Mouse (Mus musculus): ENCODE measurements around the gene Arid2. TPM values are rescaled to one million over a fixed set of nuclear protein-coding genes. Genes with fewer than 3 reads are reported as not detected.

Gene Arid2
- total and polyA plus RNA-seq, 3 experiments: 11.9 to 14.1 (median 13.3) TPM

- H3K4me2 ChIP-seq (ENCODE audit: insufficient read depth, low read depth, poor library complexity, severe bottlenecking): no peak overlapping the region
- dilution Hi-C loops (cut with MboI; ENCODE audit: extremely low pct_ligation_motif_present, extremely low pct_unique_long_range_greater_than_20kb, low sequenced_read_pairs) (no loop called here), in situ Hi-C loops (cut with MboI; ENCODE audit: low pct_ligation_motif_present, low pct_unique_long_range_greater_than_20kb, low sequenced_read_pairs) (no loop called here)
- H3K9ac ChIP-seq (ENCODE audit: insufficient read depth, low read depth): no peak overlapping the region
- H3K4me3 ChIP-seq (replicated peaks in 1 of 3; ENCODE audit: low read depth in 2 of 3, low read length in 2 of 3, poor library complexity in 1 of 3): no peak overlapping the region
- TF ChIP-seq POLR2AphosphoS2 (IDR thresholded peaks at IDR 0.05; ENCODE audit: low read depth, low read length): no peak
- no peak for TF ChIP-seq ETS1 (conservative IDR thresholded peaks at IDR 0.05; ENCODE audit: low read depth, low read length)
- TF ChIP-seq ZNF384 (IDR thresholded peaks at IDR 0.05; ENCODE audit: low read depth, low read length): no peak
- TF ChIP-seq HCFC1 (IDR thresholded peaks at IDR 0.05; ENCODE audit: low read depth, low read length): no peak
- TF ChIP-seq POLR2A (IDR thresholded peaks at IDR 0.05; ENCODE audit: low read depth, low read length): no peak
- TF ChIP-seq BHLHE40 (IDR thresholded peaks at IDR 0.05; ENCODE audit: low read depth, low read length): no peak
- TF ChIP-seq ELF1 (IDR thresholded peaks at IDR 0.05; ENCODE audit: low read depth, low read length): no peak
- no peak for TF ChIP-seq RCOR1 (conservative IDR thresholded peaks at IDR 0.05; ENCODE audit: low read depth, low read length)
- TF ChIP-seq IRF4 (IDR thresholded peaks at IDR 0.05; ENCODE audit: low read depth, low read length): no peak
- TF ChIP-seq PAX5 (IDR thresholded peaks at IDR 0.05; ENCODE audit: low read length): no peak
- TF ChIP-seq NRF1 (IDR thresholded peaks at IDR 0.05; ENCODE audit: low read depth, low read length): no peak
- TF ChIP-seq CHD2 (IDR thresholded peaks at IDR 0.05; ENCODE audit: low read length): no peak
- H3K79me2 ChIP-seq (replicated peaks; ENCODE audit: control insufficient read depth, extremely low read depth, insufficient read depth, poor library complexity, severe bottlenecking): no peaks in the 10 kb centered on the region
- DNase-seq (ENCODE audit: extremely low read depth): no peak
- no peak overlapping the region for H3K27ac ChIP-seq (ENCODE audit: insufficient read depth, low read depth)
- H3K4me1 ChIP-seq (ENCODE audit: control insufficient read depth in 1 of 2, insufficient read depth in 2 of 2): peaks cover 0 to 9% of the 10 kb centered on the region in 2 experiments; a peak in 1 of 4 replicates
- peaks cover 33 to 79% of the 10 kb centered on the region in 2 experiments for H3K36me3 ChIP-seq (replicated peaks in 1 of 2; ENCODE audit: control insufficient read depth in 1 of 2, insufficient read depth in 1 of 2, low read length in 1 of 2)
- H3K9me3 ChIP-seq (replicated peaks; ENCODE audit: low read length): no peaks in the 10 kb centered on the region
- H3K27me3 ChIP-seq (replicated peaks): no peaks in the 10 kb centered on the region
These were observed 121.4 kb downstream of the Arid2 start for GRCm38 (mm10) chr15:96408717-96409121.

GRCm38 (mm10) chr15:96418161-96418560 lies 130.8 kb downstream of the Arid2 start:
- TF ChIP-seq ZC3H11A (IDR thresholded peaks at IDR 0.05; ENCODE audit: low read depth, low read length) (no peak), SIN3A (IDR thresholded peaks at IDR 0.05; ENCODE audit: low read length) (no peak), E2F4 (IDR thresholded peaks at IDR 0.05; ENCODE audit: insufficient replicate concordance, low read depth, low read length) (no peak), POLR2AphosphoS2 (IDR thresholded peaks at IDR 0.05; ENCODE audit: low read depth, low read length) (no peak), KAT2A (IDR thresholded peaks at IDR 0.05; ENCODE audit: insufficient replicate concordance, low read length) (no peak), JUN (IDR thresholded peaks at IDR 0.05; ENCODE audit: insufficient read depth, low read depth, low read length) (no peak), GABPA (IDR thresholded peaks at IDR 0.05; ENCODE audit: insufficient replicate concordance, low read depth, low read length) (no peak), POLR2A (IDR thresholded peaks at IDR 0.05; ENCODE audit: low read depth, low read length) (no peak), PAX5 (IDR thresholded peaks at IDR 0.05; ENCODE audit: low read length) (no peak), RCOR1 (conservative IDR thresholded peaks at IDR 0.05; ENCODE audit: low read depth, low read length) (no peak), TCF12 (IDR thresholded peaks at IDR 0.05; ENCODE audit: low read depth, low read length) (no peak), UBTF (IDR thresholded peaks at IDR 0.05; ENCODE audit: low read depth, low read length) (no peak), IRF4 (IDR thresholded peaks at IDR 0.05; ENCODE audit: low read depth, low read length) (no peak), NELFE (IDR thresholded peaks at IDR 0.05; ENCODE audit: low read depth, low read length) (no peak), MAFK (IDR thresholded peaks at IDR 0.05; ENCODE audit: insufficient replicate concordance, low read length) (no peak), HCFC1 (IDR thresholded peaks at IDR 0.05; ENCODE audit: low read depth, low read length) (no peak), MAZ (IDR thresholded peaks at IDR 0.05; ENCODE audit: low read depth, low read length) (no peak), BHLHE40 (IDR thresholded peaks at IDR 0.05; ENCODE audit: low read depth, low read length) (no peak)
- Histone ChIP-seq H3K9ac (ENCODE audit: insufficient read depth, low read depth) (no peak overlapping the region), H3K36me3 (replicated peaks in 1 of 2; ENCODE audit: control insufficient read depth in 1 of 2, insufficient read depth in 1 of 2, low read length in 1 of 2) (peaks cover 72 to 93% of the 10 kb centered on the region in 2 experiments), H3K27ac (ENCODE audit: insufficient read depth, low read depth) (no peak overlapping the region), H3K79me2 (replicated peaks; ENCODE audit: control insufficient read depth, extremely low read depth, insufficient read depth, poor library complexity, severe bottlenecking) (no peaks in the 10 kb centered on the region), H3K27me3 (replicated peaks) (no peaks in the 10 kb centered on the region), H3K4me1 (ENCODE audit: control insufficient read depth in 1 of 2, insufficient read depth in 2 of 2) (peaks cover 0 to 10% of the 10 kb centered on the region in 2 experiments; a peak in 2 of 4 replicates), H3K4me3 (replicated peaks in 1 of 3; ENCODE audit: low read depth in 2 of 3, low read length in 2 of 3, poor library complexity in 1 of 3) (no peak overlapping the region), H3K4me2 (ENCODE audit: insufficient read depth, low read depth, poor library complexity, severe bottlenecking) (no peak overlapping the region), H3K9me3 (replicated peaks; ENCODE audit: low read length) (no peaks in the 10 kb centered on the region)
- no peak for DNase-seq (ENCODE audit: extremely low read depth)
- in situ Hi-C loops (cut with MboI; ENCODE audit: low pct_ligation_motif_present, low pct_unique_long_range_greater_than_20kb, low sequenced_read_pairs) (no loop called here), dilution Hi-C loops (cut with MboI; ENCODE audit: extremely low pct_ligation_motif_present, extremely low pct_unique_long_range_greater_than_20kb, low sequenced_read_pairs) (no loop called here)
